Mouse (Mus musculus) brain, embryonic 14.5 days (tissue): ENCODE measurements around the gene Pkp1.

Experiments
- CTCF ChIP-seq: fragments of 200-500 bp; IDR thresholded peaks from 2 replicates; pipeline ENCODE4 v1.5.1; 2012; ENCODE audit warnings: inconsistent platforms, mild to moderate bottlenecking, moderate library complexity, borderline replicate concordance; ENCODE audit not compliant: insufficient read depth, insufficient read length; ENCODE audit errors: extremely low read depth
- POLR2A ChIP-seq: fragments of 200-500 bp; IDR thresholded peaks from 2 replicates; pipeline ENCODE4 v1.6.1; 2012; ENCODE audit warnings: mild to moderate bottlenecking, inconsistent platforms, borderline replicate concordance; ENCODE audit not compliant: poor library complexity, insufficient read depth, insufficient read length, severe bottlenecking; ENCODE audit errors: extremely low read depth

- TF ChIP-seq CTCF, result no peak
- no peak for TF ChIP-seq POLR2A
Measured at GRCm38 (mm10) chr1:135924377-135924994, 5.5 kb upstream of the Pkp1 start.
